Mouse (Mus musculus) liver, postnatal 0 days (tissue): ENCODE data around the gene Atp2b2.

Experiments used
- CTCF ChIP-seq: sonication (generic); IDR thresholded peaks from 2 replicates; pipeline ENCODE4 v1.5.1; 2016; ENCODE audit warnings: antibody characterized with exemption, low read depth
- EP300 ChIP-seq: IDR thresholded peaks from 2 replicates; pipeline ENCODE4 v1.6.1; 2016; ENCODE audit warnings: antibody characterized with exemption, low read depth, mild to moderate bottlenecking

DNA sequence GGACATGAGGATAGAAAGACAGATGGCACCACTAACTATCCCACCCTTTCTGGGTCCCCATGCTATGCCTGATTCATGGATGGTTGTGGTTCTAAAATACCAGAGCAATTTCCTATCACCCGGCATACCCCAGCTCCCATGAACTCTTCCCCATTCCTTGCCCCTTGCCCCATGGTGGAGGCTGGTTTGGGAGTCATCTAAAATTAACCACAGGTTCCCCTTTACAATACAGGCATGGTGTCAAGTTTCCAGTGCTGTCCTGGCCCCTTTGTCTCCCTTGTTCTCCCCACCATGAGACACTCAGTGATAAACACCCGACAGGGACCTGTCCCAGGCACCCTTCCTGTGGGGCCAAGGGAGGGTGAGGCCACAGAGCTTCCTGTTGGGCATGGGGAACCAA lies 204.7 kb downstream of the Atp2b2 start:
- TF ChIP-seq CTCF (no peak), EP300 (no peak)
